Mouse (Mus musculus): ENCODE data around the gene Ccne1.

DNA sequence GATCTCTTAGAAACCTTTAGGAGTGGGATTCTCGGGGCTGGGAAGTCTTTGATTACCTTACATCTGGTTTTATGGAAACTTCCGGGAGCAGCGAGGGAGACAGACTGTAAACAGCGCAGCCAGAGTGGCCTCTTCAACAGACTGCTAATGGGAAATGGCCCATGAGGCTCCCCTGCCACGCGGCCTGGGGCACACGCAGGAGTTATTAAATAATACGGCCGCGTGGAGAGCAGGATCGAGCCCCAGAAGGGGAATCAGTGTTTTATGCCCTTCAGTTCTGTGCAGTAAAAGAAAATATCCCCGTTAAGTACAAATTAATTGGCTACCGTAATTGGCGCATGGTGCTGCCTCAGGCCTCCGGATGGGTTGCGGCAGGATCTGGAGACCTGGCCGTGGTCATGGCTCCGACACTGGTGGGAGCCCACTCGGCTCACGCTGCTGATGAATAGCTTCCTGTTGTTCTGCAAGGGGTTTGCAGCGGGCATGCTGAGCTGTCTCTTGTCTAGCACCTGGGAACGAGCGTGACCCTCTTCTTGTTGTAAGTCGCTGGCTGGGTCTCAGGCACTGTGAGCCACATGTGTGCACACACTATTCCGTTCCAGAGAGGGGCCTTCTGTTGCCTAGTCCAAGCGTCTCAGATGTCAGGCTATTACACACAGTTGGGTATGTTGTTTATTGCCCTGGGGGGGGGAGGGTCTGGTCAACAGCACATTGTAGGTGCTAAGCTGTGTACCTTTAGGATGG lies 22.8 kb upstream of the Ccne1 start:
- TF ChIP-seq CTCF (IDR thresholded peaks at IDR 0.05; ENCODE audit: insufficient read depth, low read depth, low read length) (no peak), POLR2A (IDR thresholded peaks at IDR 0.05; ENCODE audit: insufficient read depth, low read depth, low read length) (no peak)

Measured in olfactory bulb, adult 2 months (tissue).